Mouse (Mus musculus): ENCODE results near the gene Glce. TPM values are rescaled to one million over a fixed set of nuclear protein-coding genes. Genes with fewer than 3 reads are reported as not detected.

Gene Glce
- total RNA-seq (2021): 10 to 100 TPM; 21.7 to 23.0 TPM
- long read RNA-seq, experiment 1, full-length matches to known transcripts: 17 of 20 reads
- long read RNA-seq, experiment 1, partial matches to known transcripts: 0 of 20 reads
- long read RNA-seq, experiment 1, other reads (novel, unspliced or antisense): 3 of 20 reads
- long read RNA-seq, experiment 2, full-length matches to known transcripts: 15 of 29 reads
- long read RNA-seq, experiment 2, partial matches to known transcripts: 0 of 29 reads
- long read RNA-seq, experiment 2, other reads (novel, unspliced or antisense): 14 of 29 reads

DNA sequence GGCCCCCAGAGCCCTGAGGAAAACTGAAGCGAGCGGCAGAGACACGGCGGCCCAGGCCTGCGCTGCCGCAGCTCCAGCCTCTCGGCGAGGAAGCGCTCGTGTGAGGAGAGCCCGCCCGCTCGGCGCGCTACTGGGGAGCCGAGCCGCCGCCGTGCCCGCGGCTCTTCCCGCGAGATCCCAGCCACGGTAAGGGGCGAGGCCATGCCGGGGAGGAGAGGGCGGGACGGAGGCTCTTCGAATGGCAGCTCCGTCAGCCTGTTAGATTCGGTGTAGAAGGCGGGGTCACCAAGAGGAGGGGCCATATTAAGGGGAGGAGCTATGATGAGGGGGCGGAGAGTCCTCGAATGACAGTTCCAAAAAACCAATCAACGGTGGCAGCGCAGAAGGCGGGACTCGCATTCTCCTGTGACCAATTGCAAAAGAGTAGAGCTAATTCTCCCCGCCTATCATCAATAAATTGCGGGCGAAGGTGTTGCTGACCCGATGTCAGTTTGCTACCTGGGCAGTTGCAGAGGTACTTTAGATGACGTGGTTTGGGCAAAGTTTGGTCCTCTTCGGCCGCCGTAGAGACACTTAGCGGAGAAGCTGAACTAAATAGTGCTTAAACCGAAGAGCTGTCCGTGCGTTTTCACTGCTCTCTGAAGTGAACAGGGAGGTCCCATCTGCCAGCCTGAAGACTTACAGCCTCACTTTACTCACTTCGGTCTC lies at the start of gene Glce:
Gene Glce (minus strand): TSS at position 148 of the 708 bp plus-strand sequence.
- peak; percentile 88 to 95 for DNase-seq (ENCODE audit: low spot score in 2 of 2)

DNA sequence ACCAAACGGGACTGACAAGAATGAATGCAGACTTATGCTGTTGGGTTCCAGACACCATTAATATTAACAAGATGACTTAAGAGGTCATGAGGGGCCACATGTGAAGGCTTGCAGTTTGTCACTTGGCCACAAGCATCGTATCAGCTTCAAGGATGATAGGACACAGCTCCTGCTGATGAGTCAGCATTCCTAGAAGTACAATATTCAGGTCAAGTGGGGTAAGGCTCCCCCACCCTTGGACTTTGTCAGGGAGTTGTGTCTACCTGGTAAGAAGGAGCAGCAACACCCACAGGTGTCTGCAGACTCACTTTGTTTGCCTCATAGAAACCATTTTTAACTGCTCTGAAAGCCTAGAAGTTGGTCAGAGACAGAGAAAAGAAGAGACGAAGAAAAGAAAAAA lies 49.8 kb upstream of the Glce start:
- no peak for DNase-seq (ENCODE audit: low spot score in 2 of 2)

DNA sequence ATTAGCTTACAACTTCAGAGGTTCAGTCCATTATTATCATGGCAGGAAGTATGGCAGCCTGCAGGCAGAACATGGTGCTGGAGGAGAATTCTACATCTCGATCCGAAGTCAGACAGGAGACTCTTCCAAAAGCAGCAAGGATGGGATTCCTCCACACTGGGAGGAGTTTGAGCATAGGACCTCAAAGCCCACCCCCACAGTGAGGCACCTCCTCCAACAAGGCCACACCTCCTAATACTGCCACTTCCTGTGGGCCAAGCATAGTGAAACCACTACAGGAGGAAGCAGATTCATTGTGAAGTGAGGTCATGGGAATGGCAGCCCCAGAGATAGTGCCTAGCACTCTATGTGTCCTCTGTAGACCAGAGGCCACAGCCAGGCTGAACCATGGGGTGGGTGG lies 48.5 kb upstream of the Glce start:
- no peak for DNase-seq (ENCODE audit: low spot score in 2 of 2)

DNA sequence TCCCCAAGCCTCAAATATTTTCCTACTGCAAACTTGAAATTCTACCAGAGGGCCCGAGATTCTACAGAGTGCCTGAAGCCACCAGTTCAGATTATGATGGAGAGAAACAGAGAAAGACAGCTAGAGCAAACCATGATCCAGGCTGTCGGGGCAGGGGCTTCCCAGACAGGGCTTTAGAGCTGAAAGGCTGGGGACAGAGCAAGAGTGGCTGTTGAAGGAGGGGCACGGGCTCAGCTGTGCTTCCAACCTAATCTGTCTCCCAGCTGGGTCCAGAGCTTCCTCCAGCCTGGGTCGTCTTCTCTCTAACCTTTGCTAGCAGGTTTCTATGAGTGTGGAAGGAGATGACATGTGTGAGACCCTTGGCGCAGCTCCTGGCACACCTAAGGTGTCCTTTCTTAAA lies 44.2 kb upstream of the Glce start:
- DNase-seq (ENCODE audit: low spot score in 2 of 2): no peak

DNA sequence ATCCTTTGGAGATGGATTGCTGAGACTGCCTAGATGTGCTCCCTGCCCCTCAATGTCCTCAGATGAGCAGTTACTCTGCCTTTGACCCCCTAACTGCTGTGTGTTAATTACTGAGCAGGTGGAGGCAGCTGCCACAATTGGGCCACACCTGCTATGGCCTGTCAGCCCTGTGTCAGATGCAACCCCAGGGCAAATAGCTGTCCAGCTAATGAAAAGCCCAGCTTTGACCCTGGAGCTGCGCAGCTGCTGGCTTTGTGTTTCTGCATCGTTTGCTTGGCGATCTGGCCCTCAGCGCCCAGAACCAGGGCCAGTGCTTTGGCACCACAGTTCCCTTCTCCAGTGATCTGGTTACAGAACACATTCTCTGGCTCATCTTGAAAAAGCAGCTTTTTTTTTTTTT lies 43.7 kb upstream of the Glce start:
- peak; percentile 24 to 52 for DNase-seq (ENCODE audit: low spot score in 2 of 2)

DNA sequence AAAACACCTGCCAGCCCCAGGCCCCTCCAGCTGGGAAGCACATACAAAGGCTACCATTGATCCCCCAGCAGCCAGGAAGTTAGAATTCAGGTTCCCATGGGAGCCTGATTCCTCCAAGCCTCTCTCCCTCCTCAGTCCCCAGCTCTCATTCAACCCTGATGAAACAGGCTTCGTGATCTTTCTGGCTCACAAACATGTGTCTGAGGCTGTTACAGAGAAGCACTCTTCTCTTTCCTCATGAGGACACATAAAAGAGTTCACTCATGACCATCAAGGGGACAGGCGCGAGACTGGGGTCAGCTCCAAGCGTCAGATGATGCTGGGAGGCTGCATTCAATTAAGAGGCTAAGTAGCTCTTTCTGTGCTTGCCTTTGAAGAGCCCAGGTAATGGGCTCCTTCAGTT lies 40.4 kb upstream of the Glce start:
- DNase-seq (ENCODE audit: low spot score in 2 of 2): no peak

DNA sequence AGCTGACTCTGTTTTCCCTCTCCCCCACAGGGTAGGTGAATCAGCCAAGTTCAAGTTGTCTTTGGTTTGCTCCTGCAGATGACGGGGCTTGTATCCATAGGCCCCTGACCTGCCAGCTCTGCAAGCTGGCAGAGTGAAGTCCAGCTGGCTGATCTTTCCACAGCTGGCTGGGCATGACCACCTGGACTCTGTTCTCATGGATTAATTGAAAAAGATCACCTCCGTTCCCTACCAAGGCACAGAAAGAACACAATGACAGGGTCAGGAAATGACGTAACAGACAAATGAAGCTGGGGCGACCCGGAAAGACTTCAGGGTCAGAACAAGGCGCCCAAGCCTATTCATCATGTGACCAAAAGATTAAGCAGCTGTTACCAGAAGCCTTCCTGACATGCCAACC lies 38.3 kb upstream of the Glce start:
- DNase-seq (ENCODE audit: low spot score in 2 of 2): no peak

DNA sequence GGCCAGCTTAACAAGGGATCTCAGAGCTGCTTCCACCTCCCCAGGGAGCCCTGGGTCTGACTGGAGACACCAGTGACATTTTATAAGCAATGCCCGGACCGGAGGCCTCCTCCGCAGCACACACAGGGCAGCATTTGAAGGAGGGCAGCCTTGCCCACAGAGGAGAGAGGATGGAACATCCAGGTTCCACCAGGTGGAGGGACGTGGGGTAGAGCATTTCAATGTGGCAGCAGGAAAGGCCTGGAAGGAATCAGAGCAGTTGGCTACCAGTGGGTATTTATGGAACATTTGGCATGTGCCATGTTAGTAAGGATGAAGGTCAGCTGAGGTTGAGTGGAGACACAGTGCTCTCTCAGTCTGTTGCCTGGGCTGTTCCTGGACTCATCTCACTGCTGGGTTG lies 36.3 kb upstream of the Glce start:
- DNase-seq (ENCODE audit: low spot score in 2 of 2): no peak

DNA sequence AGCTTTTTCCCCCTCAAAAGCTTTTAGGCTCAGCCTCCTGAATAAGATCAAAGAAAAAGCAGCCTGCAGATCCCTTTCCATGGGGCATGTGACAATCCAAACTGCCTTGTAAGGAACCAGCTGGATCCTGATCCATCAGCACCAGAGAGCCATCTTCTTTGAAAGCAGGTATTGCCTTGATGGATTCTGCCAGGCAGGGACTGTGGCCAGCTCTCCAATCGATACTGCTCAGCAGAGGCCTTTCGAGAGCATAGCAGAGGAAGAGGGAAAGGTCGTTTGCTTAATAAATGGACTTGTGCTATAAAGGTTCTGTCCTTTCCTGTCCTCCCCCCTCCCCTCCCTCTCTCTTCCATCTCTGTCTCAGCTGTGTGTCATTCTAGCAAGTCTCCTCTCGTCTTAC lies 33.4 kb upstream of the Glce start:
- DNase-seq (ENCODE audit: low spot score in 2 of 2): no peak

DNA sequence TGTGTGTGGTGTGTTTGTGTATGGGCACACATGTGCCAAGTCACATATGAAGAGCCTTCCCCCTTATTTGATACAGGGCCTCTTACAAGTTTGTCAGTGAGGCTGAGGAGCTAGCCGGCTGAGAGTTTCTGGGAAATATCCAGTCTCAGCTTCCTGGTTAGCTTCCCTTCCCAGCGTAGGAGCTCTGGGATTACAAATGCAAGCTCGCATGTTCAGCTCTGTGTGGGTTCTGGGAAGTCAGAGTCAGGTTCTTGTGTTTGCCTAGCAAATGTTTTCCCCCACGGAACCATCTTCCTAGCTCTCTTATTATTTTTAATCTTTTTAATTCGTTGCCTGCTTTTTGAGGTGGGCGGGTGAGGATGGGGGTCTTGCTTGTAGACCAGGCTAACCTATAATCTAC lies 32.9 kb upstream of the Glce start:
- DNase-seq (ENCODE audit: low spot score in 2 of 2): no peak

DNA sequence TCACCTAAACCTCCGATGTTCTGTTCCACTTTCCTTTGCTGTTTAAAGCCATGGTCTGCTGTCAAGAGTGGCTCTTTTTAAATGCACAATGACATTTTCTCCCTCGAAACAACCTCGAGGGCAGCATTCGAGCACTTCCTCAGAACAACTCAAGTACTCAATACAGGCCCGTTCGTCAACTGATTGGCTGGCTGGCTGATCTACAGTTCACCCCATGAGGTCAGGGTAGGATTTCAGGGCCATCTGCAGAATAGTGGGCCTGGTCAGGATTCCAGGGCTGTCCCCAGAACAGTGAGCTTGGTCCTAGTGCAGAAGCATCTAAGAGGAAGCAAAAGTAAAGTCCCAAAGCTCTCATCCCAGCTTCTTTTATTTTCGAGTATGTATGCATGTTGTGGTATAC lies 32.5 kb upstream of the Glce start:
- no peak for DNase-seq (ENCODE audit: low spot score in 2 of 2)

DNA sequence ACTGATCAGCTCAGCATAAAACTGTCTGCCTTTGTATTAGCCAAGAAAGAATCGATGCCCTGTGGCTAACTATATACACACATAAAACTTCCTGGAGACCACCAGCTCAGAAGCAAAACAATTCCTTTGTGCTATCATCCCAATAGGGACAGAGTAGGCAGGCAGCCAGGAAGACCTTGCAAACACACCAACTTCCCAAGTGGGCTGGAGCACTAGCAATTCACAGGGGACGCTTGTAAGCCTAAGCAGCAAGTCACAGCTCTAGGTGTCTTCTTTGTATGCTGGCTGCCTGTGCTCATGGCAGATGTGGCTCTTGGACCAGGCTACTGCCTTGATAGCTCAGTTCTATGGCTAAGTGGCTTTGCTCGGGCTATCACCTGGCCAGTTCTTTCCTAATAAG lies 32.1 kb upstream of the Glce start:
- no peak for DNase-seq (ENCODE audit: low spot score in 2 of 2)

DNA sequence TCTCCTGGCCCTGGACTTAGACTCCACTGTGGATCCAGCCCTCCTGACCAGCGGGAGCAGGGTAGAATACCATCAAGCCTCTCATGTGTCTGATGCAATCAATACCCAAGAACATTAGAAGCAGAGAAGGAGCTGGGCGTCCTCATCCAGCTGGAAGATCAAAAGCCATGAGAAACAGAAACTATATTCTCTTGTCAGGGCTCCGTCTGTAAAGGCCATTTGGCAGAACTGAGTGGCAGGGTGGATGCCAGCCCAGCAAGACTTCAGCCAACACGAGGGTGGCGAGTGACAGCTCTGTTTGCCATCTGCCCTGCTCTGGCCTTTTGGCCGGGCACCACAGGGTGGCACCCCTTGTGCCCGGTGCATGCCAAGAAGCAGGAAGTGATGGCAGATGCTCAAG lies 30.8 kb upstream of the Glce start:
- DNase-seq (ENCODE audit: low spot score in 2 of 2): peak; percentile 23 to 50

DNA sequence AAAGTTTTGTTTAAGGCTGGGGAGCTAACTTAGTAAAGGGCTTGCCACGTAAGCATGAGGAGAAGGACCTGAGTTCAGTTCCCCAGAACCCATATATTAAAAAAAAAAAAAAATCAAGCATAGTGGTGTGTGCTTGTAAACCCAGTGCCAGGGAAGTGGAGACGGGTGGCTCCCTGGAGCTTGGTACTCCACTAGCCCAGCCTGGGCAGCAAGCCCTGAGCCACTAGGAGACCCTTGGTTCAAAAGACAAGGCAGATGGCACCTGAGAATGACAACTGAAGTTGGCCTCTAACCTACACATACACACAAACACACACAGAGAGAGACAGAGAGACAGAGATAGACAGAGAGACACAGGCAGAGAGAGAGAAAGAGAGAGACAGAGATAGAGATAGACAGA lies 30.1 kb upstream of the Glce start:
- no peak for DNase-seq (ENCODE audit: low spot score in 2 of 2)

DNA sequence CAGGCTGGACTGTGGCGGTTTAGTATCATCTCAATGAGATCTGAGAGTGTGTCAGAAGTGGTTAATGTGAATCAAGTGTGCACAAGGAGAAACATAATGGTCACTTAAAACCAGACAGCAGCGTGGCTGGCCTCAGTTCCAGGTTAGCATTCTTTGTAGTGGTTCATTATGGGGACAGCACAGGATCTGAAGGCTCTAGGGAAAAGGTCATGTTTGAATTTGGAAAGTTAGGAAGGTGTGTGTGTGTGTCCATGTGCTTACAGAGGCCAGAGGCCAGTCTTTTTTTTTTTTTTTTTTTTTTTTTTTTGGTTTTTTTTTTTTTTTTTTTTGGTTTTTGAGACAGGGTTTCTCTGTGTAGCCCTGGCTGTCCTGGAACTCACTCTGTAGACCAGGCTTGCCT lies 22.7 kb upstream of the Glce start:
- DNase-seq (ENCODE audit: low spot score in 2 of 2): no peak

DNA sequence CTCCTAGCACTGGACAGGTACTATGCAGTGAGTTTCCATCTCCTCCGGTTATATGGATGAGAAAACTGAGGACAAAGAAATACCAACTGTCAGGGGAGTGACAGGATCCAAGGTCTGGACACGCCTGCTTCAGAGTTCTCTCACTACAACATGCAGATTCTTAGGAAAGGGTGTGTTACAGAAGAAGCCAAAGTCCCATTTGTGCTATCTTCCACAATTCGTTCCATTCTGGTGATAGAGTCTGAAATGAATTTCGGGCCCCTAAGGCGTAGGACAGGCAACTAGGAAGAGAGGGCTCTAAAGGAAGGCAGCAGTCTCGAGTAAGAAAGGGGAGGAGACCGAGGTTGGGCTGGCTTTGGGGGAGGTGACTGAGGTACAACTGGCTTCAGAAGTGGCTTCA lies 21.0 kb upstream of the Glce start:
- DNase-seq (ENCODE audit: low spot score in 2 of 2): no peak

DNA sequence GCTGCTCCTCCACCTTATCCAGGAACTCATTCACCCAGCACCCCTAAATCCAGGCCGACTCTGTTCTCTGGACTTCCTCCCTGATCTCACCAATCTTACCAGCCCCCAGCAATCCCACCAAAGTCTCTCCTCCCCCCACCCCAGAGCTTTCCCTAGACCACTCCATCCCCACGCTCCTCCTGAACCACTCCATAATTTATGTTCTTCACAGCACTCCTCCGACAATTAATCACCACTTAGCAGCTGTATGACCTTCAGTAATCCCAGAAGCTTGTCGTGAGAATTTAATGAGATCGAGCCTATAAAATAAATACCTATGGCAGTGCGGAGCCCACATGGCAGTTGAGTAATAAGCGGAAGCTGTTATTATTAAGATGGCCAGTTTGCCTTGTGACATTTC lies 16.6 kb upstream of the Glce start:
- no peak for DNase-seq (ENCODE audit: low spot score in 2 of 2)

DNA sequence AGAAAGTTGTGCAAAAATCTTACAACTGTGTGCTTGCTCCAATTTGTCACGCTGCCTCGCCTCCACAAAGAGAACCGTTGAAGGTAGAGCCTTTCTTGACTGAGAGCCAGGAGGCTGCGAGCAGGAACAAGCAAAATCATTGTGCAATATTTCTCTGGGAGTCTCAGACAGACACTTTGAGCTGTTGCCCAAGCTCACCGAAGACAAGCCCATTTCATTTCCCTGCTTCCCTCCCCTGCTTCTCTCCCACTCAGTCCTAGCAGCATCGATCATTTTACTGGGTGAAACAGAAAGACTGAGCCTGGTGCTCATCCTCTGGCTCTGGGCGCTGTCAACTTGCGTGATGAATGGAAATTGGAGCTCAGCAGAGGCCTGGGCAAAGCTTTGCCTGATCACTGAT lies 14.8 kb upstream of the Glce start:
- DNase-seq (ENCODE audit: low spot score in 2 of 2): no peak

DNA sequence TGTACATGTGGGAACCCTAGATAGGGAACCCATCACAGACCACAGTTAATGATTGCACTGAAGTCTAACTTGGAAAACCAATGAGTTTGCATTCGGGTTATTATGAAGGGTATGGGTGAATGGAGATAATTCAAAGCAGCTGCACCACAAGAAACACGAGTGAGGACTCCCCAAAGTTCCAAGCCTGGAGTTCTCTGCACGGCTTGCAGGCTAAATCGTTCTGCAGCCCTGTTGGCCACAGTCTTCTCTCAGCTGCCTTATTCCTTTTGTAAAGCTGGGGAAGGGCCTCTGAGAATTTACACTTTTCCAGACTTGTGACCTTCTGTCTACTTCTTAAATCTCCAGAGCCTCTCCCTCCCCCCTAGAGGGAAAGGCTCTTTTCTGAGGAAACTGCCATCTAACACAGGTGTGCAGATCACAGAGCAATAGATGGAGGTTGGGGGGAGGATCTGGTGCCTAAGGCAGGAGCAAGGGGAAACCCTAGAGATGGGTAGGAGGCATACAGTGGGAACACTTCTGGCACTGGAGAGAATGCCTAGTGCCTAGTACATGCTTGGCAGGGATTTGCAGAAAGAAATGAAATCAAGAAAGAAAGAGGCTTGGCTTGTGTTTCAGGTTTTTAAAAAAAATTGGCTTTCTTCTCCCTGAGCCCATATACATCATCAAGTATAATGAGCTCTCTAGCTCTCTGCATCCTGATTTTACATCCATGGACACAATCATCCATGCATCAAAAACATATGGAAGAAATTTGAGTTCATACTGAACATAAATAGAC lies 9.7 kb upstream of the Glce start:
- no peak for DNase-seq (ENCODE audit: low spot score in 2 of 2)

DNA sequence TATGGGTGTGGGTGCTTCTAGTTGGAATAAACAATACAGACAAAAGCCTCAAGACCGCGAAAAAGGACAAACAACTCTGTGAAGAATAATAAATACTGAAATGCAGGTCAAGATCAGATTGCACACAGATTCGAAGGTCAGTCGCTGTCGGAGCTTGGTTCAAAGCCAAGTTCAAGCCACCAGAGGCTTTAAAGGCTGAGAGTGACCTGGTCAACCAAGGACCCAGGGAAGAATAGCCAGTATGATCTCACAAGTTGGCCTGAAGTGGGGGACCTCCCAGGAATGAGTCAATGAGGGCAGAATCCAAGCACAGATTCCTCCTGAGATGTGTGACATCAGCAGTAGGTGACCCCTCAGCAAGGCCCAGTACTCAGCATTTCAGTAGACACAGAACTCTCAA lies 8.3 kb upstream of the Glce start:
- no peak for DNase-seq (ENCODE audit: low spot score in 2 of 2)

DNA sequence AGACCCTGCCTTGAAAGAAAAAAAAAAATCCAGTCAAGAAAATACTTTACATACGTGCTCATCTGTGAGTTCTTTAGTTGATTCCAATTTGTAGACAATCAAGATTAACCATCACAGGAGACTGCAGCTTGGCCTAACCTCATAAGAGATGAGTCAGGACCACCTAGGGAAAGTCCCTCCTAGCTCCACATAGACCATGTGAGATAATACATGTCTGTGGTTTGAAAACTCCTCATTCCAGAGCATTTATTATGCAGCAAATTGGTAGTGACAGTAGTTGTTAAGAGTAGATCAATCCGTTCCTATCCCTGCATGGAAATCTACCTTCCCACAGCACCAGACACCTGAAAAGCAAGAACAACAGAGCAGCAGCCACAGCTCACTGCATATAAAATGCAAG lies 5.6 kb upstream of the Glce start:
- no peak for DNase-seq (ENCODE audit: low spot score in 2 of 2)

DNA sequence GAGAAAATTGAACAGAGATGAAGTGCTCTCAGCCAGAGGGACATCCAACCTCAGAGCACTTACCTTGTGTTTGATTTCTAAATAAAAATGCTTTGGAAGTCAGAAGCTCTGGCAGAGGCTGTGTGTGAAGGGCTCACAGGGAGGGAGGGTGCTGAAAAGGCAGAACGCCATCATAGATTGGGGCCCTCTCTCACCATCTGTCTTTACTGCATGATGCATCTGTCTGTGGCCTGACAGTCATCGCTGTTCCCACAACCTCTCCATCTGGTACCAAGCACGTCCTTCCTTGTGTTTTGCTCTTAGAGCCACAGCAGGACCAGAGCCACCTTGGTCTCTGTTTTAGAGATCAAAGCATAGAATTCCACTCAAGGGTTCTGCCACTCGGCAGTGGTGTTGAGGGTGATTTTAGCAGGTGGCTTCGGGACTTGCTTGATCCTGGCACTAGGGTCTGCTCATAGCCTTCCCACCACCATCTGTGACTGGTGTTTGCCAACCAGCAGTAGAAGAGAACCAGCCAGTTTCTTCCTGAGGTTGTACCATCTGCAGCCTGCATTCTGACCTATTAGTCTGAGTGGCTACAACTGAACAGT lies 3.6 kb upstream of the Glce start:
- DNase-seq (ENCODE audit: low spot score in 2 of 2): no peak

Measured in gastrocnemius, postnatal 4 days (tissue).